Mouse (Mus musculus) layer of hippocampus, adult 11-12 months (tissue): Measurements from ENCODE around the gene Fam98c.
"Not testable (repeated sequence)": the region's sequence is repeated elsewhere in the genome, so short reads cannot be mapped to it uniquely, and the experiment has no call there.

ENCODE experiments used
- DNase-seq: peaks from one replicate; pipeline ENCODE4 v3.0.0; 2022; ENCODE audit warnings: low spot score

Gene Fam98c

DNA sequence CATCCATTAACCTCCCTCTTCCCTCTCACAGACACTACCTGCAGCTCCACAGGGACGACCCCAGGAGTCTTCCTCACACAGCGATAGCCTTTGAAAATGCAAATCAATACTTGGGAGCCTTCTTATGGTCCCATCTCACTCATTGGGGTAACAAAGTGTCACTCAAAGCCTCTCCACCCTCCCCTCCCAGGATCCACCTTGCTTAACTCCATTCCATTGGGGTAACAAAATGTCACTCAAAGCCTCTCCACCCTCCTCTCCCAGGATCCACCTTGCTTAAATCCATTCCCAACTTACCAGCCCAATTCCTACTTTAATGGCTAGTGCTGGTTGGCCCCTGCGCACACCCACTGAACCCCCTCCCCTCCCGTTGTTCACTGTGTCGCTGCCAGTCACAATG lies 2.2 kb upstream of the Fam98c start:
- DNase-seq: no peak

DNA sequence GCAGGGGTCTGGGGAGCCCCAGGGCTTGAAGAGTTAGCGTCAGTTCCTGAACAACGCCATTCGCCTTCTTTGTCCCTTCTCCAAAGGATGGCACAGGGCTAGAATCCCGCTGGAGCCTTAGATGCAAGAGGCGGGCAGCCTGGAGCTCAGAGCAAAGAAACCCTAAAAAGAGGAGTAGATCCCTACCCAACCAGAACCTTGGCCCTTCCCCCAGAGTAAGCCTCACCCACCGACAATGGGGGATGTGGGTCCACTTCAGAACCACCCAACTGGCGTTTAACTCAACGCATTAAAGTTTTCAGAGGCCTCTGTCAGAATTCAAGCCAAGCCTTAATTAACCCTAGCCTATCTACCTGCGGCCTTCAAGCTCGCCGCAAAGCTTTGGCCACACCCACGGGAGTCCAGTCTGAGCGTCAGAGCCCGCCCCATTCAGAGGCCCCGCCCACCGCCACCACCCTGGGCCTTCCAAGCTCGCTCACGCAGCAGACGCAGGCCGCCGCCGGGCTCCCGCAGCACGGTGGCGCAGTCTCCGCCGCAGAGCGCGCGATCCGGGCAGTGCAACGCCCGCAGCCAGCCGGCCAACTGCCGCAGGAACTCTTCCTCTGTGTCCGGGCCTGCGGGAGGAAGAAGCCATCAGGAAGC lies 717 bp downstream of the Fam98c start:
- peak; percentile 90 for DNase-seq

DNA sequence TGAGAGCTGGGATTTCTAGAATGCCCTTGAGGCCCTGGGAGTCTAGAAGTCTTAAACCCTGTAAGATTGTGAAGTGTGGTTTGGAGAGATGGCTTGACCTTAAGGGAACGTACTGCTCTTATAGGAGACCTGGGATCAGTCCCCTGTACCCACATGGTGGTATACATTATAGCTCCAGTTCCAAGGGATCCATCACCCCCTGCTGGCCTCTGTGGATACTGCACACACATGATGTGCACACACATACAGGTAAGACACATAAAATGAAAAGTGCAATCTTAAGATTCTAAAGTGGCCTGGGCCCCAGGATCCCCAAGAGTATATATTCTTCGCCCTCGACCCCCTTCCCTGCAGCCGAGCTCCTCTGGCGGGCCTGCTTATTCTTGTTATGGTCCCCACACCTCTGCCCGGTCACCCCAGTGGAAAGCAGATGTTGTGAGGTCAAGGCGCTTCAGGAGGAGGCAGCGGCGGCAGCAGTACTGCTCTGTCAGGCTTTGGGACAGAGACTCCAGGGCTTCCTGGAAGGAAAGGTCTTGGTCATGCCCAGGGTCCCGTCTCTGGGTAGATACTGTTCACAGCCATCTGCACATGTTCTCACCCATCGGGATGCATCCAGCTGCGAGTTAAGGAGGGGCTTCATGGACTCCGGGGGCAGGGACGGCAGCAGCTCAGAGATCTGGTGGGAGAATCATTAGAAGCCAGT lies 1.9 kb downstream of the Fam98c start:
- DNase-seq: no peak

DNA sequence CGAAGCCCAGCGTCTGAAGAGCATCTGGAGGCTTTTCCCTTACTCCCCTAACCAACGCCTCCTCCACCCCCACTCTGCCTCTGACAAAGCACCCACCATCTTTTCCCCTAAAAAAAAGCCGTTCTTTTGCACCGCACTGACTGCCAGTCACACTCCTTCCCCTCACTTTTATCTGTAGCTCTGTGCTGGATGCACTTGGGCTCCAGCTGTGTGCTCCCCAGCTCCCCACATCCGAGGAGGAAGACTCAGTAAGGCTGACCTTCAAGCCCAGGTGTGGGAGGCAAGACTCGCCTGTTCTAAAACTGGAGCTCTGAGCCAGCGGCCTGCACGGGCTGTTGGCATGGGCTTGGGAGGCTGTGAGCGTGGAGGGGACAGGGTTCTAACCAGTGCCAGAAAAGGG lies 4.5 kb downstream of the Fam98c start:
- no peak for DNase-seq

DNA sequence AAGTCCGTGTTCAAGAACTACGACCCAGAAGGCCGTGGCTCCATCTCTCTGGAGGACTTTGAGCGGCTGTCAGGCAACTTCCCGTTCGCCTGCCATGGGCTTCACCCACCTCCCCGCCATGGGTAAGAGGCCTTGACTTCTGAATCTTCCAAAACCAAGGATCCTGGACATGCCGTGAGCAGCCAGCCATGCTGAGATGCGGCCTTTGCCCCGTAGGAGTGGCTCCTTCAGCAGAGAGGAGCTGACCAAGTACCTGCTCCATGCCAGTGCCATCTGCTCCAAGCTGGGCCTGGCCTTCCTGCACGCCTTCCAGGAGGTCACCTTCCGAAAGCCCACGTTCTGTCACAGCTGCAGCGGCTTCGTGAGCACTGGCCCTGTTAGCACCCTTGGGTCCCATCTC lies 7.3 kb downstream of the Fam98c start:
- DNase-seq: no peak

DNA sequence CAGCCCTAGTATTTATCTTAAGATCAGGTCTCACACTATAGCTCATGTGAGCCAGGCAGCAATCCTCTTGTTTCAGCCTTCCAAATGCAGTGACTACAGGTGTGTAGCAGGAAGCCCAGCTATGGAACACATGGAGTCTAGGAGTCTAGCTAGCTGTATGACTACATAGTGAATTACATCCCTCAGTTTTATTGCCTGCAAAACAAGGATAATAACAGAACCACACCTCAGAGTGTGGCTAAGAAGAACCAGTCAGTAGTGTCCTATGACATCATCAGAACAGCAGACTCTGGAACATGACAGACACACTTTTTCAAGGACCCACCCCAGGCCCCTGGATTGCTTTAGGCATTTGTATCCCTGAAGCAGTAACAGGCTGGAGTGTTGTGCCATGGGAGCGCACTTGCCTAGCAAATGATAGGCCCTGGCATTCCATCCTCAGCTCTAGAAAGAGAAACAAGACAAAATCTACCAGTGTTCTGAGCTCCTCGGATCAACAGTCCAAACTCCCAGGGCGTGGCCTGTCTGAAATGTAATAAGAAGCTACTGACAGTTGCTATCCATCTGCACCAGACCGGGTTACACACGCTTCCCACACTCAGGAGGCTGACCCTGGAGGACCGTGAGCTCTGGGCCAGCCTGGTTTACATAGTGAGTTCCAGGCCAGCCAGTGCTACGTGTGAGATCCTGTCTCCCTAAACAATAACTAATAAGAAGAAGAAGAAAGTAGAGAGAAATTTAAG lies 9.2 kb downstream of the Fam98c start:
- no peak for DNase-seq

DNA sequence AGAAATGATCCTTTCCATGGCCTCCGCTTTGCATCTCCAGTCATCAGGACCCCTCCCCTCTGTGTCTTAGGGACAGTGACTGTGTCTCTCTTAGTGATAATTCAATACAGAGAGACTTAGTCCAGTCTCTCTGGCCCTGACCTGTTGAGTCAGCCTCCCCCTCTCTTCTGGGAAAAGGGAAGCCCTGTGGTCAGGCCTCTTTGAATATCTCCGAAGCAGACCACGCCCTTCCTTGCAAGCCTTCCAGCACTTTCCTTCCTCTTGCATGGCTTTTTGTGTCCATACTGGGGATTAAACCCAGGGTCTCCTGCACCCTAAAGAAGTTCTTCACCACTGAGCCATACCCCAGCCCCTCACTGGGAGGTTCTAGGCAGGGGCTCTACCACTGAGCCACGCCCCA lies 12.0 kb downstream of the Fam98c start:
- no peak for DNase-seq

DNA sequence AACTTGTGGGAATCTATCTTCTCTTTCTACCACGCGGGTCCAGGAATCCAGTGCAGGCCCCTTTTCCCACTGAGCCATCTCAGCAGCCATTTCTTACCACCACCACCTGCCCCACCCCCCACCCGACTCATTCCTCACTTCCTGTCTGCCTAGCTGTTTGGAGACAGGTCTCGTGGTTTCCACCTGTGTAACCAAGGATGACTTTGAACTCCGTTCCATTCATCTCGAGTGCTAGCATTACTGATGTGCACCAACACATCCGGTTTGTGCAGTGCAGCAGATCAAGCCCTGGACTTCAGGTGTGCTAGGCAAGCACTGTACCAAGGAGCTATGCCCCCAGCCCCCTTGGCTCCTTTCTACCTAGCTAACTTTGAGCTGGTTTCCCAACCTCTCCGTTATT lies 14.6 kb downstream of the Fam98c start:
- DNase-seq: no peak

DNA sequence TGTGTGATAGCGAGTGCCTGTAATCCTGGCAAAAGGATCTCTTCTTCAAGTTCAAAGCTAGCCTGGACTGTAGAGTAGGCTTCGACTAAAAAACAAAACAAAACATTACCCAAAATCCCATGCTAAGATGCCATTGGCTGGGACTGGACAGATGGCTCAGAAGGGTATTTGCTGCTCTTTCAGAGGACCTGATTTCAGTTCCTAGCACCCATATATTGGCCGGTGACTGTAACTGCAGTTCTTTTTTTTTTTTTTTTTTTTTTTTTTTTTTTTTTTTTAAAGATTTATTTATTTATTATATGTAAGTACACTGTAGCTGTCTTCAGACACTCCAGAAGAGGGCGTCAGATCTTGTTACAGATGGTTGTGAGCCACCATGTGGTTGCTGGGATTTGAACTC lies 16.8 kb downstream of the Fam98c start:
- DNase-seq: not testable (repeated sequence)

DNA sequence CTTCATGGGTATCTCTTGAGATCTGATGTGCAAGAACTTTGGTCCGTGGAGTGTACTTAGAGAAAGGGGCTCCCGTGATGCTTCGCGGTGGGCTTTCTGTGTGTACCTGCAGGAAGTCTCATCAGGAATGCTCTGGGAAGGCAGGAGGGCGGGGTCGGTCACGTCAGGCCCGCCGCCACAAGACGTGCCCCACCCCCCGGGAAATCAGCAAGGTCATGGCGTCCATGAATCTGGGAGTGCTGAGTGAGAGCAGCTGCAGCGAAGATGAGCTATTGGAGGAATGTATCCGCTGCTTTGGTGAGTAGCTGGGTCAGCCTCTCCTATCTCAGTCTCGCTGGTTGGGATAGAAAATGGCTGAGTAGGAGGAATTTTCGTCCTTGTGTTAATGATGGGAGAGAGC lies 18.6 kb downstream of the Fam98c start:
- DNase-seq: no peak

DNA sequence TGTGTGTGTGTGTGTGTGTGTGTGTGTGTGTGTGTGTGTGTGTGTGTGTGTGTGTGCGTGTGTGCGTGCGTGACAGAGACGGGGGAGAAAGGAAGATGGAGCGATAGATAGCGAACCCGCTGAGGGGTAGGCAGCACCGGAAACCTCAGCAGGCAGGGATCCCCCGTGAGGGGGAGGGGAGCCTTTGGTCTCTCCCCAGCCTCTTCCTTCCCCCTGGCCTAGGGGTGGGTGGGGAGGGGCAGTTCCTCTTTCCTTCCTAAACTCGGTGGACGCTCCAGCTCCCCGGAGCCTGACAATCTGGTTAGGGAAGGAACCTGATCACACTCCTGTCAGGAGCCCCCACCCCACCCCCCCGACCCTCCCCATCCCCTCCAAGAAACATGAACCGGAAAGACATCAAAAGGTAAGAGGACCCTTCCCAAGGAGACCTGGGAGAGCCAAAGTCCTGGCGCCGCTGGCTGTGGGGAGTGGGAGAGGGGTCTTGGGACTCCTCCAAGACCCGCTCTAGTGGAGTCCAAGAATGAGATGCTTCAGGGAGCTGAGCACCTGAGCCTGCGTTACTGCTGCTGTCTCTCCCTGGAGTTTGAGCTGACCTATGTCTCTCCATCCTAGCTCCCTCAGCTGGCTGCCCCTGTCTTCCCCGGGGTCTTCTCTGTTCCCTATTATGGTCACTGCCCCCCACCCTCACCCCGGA lies 21.2 kb downstream of the Fam98c start, which contains the start of gene Rasgrp4:
Rasgrp4 (plus strand) TSS at position 159 of the 694 bp plus-strand sequence.
- no peak for DNase-seq

DNA sequence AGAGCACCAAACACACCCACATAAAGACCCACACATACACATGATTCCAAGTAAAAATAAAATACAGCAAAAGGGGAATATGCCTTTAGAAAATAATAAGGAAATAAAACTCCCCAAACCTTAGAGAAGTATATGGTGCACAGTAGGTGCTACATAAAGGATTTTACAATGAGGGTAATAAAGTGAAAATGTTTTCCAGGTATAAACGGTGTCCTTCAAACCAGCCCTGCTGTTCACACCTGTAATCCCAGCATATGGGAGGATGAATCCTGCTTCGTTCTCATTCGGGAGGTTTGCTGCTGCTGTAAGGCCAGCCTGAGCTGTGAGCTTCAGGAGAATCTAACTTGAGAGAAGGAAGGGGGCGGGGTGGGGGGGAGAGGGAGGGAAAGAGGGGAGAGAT lies 21.8 kb downstream of the Fam98c start:
- no peak for DNase-seq

DNA sequence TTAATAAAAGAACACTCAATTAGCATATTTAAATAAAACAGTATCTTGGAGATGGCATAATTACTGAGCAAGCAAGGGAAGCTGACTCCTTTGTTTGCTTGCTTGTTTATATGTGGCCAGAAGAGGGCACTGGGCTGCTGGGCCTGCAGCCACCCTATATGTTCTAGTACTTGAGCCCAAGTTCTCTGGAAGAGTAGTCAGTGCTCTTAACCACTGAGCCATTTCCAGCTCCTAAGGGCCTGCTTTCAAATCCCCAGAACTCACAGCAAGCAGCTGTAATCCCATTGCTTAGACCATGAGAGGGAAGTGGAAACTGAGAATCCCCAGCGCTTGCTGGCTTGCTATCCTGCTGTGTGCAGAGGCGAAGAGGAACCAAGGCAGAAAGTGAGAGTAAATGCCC lies 27.3 kb downstream of the Fam98c start:
- no peak for DNase-seq

DNA sequence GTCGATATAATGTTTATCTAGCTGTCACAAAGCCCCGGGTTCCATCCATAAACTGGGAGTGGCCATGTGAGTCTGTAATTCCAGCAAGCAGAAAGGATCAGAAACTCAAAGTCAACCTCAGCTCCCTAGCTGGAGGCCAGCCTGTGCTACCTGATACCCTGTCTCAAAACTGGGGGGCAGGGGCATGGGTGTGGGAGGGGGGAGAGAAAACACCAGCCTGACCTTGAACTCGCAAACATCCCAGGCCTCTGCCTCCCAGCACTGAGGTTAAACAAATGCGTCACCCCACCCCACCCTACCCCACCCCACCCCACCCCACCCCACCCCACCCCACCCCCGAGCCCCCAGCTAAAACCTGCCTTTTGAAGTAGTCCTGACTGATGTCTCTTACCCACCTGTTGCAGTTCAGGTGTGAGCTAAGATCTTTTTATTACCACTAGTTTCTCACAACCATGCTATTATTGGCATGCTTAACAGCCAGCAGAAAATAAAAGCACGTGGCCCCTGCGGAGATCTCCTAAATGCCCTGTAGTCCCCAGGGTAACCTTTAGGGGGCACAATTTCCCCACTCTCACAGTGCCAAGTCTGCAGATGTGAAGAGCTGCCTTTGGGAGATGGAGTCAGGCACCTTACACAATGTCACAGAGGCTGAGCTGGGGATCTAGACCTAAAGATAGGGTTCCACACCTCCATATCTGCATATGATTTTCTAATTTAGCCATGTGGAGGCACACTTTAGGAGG lies 29.7 kb downstream of the Fam98c start:
- DNase-seq: peak; percentile 43

DNA sequence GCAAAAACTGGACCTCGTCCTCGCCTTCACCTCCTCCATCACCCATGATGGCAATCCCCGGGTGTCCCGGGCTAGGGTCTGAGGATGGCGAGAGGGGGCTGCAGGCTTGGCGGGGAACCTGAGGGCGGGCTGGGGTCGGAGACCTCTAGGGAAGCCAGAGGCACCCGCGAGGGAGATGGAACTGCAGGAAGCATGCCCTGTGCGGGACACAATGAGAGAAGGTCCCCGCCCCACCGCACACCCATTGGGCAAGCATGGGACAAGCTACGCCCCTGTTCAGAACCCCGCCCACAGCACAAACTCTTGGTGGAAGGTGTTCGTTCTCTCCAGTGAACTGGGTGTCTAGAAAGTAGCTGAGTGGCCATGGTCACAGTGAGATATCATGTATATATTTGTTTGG lies 31.1 kb downstream of the Fam98c start, which contains the start of gene Ryr1:
Ryr1 (minus strand) TSS at position 210 of the 400 bp plus-strand sequence.
- DNase-seq: no peak

DNA sequence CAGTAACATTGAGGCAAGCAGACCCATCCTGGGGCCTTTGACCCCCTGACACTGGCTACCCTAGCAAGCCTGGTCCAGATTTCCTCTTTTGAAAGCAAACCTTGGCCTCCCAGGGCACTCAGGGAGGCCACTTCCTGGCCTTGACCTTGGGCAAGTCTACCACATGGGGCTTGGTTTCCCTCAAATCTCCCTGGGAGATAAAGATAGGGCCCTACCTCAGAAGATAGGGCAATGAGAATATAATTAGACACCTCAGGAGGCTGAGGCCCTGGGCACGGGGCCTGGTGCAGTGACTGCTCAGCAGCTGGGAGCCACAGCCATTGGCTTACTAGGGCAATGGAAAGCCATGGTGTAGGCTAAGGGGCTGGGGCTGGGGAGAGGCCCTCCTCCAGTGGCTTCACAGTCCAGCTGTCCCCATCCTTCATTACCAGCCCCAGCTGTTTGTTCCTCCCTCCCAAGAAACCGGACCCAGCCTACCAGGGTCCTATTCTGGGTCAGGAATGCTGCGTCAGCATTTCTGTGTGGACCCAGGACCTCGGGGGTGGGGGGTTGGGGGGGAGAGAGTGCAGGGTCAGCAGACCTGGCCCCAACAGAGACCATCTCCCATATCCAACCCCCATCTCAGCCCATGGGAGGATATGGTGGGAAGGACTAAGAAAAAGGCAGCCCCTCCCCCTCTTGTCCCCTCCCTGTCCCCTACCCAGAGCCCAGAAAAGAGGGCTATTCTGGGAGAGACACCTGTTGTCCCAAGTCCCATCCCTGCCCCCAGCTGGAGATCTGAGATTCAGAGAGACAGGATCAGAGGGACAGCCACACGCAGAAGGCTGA lies 32.3 kb downstream of the Fam98c start:
- no peak for DNase-seq

DNA sequence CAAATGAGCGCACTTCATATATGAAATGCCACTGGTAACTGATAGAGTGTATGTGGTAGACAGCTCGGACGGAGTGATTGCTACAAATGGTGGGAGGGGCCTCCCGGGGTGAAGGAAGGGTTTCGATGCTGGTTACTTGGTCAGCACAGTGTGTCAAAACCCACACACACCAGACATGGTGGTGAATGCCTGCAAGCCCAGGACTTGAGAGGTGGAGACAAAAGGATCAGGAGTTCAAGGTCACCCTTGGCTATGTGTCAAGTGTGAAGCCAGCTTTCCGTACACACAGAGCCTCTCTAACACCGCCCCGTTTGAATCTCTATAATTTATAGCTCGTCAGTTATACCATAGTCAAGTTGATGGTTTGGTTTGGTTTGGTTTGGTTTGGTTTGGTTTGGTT lies 33.2 kb downstream of the Fam98c start:
- DNase-seq: no peak

DNA sequence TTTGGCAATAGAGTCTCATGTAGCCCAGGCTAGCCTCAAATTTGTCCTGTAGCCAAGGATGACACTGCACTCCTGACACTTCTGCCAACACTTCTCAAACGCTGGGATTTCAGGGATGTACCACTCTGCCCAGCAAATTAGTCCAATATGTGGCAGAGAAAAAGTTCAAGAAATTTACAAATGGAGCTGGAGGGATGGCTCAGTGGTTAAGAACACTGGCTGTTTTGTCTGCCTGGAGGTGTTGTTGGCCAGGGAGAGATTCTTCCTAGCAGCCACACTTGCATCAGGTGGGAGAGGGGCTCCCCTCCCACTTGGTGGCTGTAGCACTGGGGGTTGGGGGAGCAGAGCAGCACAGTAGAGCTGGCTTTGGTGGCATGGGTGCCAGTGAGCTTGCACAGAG lies 36.5 kb downstream of the Fam98c start:
- DNase-seq: no peak

DNA sequence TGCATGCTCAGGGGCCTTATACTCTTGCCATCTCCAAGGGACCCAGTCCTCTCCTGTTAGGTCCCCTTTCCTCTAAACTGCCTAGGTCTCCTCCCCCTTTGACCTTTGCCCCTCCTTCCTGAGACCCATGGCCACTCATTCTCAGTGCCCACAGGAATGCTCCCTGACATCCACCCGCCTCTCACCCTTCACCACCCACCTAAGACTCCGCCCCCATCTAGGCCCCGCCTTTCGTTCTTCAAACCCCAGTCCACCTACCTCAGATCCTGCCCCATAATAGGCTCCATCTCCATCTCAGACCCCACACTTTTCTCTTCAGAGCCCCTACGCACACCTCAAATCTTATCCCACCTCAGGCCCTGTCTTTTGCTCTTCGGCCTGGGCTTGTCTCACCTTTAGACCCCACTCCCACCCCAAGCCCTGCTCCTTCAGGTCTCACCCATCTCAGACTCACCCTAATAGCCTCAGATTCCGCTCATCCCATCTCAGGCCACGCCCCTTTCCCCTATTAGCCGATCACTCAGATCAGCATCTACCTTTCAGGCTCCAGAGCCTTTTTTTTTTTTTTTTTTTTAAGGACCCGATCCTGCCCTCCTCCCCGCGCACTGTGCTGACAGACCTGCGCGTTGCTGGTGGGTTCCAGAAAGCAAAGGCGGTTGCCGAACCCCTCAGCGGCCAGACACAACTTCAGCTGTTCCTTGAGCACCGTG lies 37.7 kb downstream of the Fam98c start:
- no peak for DNase-seq
